Mouse (Mus musculus) ES-E14 (cell line): ENCODE measurements around the gene Fbxo44.

Experiments used
- CHD2 ChIP-seq: IDR thresholded peaks from 2 replicates; pipeline ENCODE4 v1.6.1; 2014; ENCODE audit warnings: mild to moderate bottlenecking, low read depth, low read length, inconsistent platforms
- HCFC1 ChIP-seq: IDR thresholded peaks from 2 replicates; pipeline ENCODE4 v1.6.1; 2012; ENCODE audit warnings: low read length, inconsistent platforms, borderline replicate concordance; ENCODE audit not compliant: insufficient read depth
- ZC3H11A ChIP-seq: IDR thresholded peaks from 2 replicates; pipeline ENCODE4 v1.6.1; 2012; ENCODE audit warnings: low read depth, mild to moderate bottlenecking, inconsistent platforms, low read length, borderline replicate concordance
- ZNF384 ChIP-seq: IDR thresholded peaks from 2 replicates; pipeline ENCODE4 v1.6.1; 2012; ENCODE audit warnings: low read depth, low read length, inconsistent platforms

GRCm38 (mm10) chr4:148192707-148193245 lies 32.5 kb upstream of the Fbxo44 start:
- TF ChIP-seq ZNF384 (peak; percentile 94), HCFC1 (no peak), ZC3H11A (no peak), CHD2 (no peak)
